Mouse (Mus musculus): Measurements from ENCODE around the gene Fam3b. TPM values are rescaled to one million over a fixed set of nuclear protein-coding genes. Genes with fewer than 3 reads are reported as not detected.

The Fam3b gene
- total and polyA plus RNA-seq, 2 experiments: 0.65 TPM; not detected in 1

DNA sequence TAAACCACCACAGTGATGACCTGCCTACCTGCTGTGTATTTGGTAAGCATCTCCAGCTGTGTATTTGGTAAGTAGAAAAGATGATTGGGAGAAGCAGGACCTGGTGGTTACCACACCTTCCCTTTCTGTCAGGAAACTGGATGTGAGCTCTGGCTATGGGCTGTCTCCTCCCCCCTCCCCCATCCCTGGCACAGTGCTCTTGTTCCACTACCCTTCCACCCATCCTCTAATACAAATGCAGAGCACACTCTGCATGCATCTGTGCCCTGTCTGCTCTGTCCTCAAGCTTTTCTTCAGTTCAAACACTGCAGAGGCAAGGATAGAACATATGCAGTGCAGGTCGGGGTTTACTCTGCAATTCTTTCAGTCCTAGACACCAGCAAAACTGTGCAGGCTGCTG lies 19.8 kb upstream of the Fam3b start:
- WGBS: 23% methylated on average over 1 of the region's 1 CpGs
- peak; percentile 24 for DNase-seq (ENCODE audit: extremely low read depth, low read depth, low spot score)
- peaks cover 8% of the 10 kb centered on the region for H3K36me3 ChIP-seq (ENCODE audit: control insufficient read depth, insufficient read depth, low read length)
- H3K9ac ChIP-seq (ENCODE audit: low read depth, low read length): peak overlapping the region; percentile 40
- peak overlapping the region; percentile 32 for H3K4me3 ChIP-seq (ENCODE audit: insufficient read depth, low read depth, low read length)
- no peaks in the 10 kb centered on the region for H3K27me3 ChIP-seq (ENCODE audit: control insufficient read depth, insufficient read depth, low read length)
- peaks cover 7% of the 10 kb centered on the region; the same call in 1 of the 2 replicates for H3K79me2 ChIP-seq (ENCODE audit: control insufficient read depth, insufficient read depth, low read length)
- peak overlapping the region; percentile 77 for H3K27ac ChIP-seq (replicated peaks; ENCODE audit: insufficient read depth, low read depth, low read length)
- TF ChIP-seq CTCF (IDR thresholded peaks at IDR 0.05; ENCODE audit: low read depth, low read length): no peak
- TF ChIP-seq POLR2A (IDR thresholded peaks at IDR 0.05; ENCODE audit: extremely low read depth, insufficient read depth, low read length): no peak
- peaks cover 32% of the 10 kb centered on the region for H3K4me1 ChIP-seq (ENCODE audit: control insufficient read depth, insufficient read depth, low read length)

- no peak for TF ChIP-seq CTCF (IDR thresholded peaks at IDR 0.05; ENCODE audit: low read depth, low read length)
- TF ChIP-seq POLR2A (IDR thresholded peaks at IDR 0.05; ENCODE audit: extremely low read depth, insufficient read depth, low read length): no peak
- no peak overlapping the region for H3K9ac ChIP-seq (ENCODE audit: low read depth, low read length)
- 92% methylated on average over 5 of the region's 5 CpGs for WGBS
- H3K27ac ChIP-seq (replicated peaks; ENCODE audit: insufficient read depth, low read depth, low read length): no peak overlapping the region
- no peak for DNase-seq (ENCODE audit: extremely low read depth, low read depth, low spot score)
- H3K4me1 ChIP-seq (ENCODE audit: control insufficient read depth, insufficient read depth, low read length): peaks cover 26% of the 10 kb centered on the region
- peaks cover 7% of the 10 kb centered on the region; the same call in 1 of the 2 replicates for H3K79me2 ChIP-seq (ENCODE audit: control insufficient read depth, insufficient read depth, low read length)
- no peaks in the 10 kb centered on the region for H3K27me3 ChIP-seq (ENCODE audit: control insufficient read depth, insufficient read depth, low read length)
- peaks cover 2% of the 10 kb centered on the region; the same call in 1 of the 2 replicates for H3K36me3 ChIP-seq (ENCODE audit: control insufficient read depth, insufficient read depth, low read length)
- H3K4me3 ChIP-seq (ENCODE audit: insufficient read depth, low read depth, low read length): no peak overlapping the region
Observed at GRCm38 (mm10) chr16:97533751-97534150, 19.1 kb upstream of the Fam3b start.

GRCm38 (mm10) chr16:97533126-97533525 lies 18.5 kb upstream of the Fam3b start:
- Histone ChIP-seq H3K27me3 (ENCODE audit: control insufficient read depth, insufficient read depth, low read length) (no peaks in the 10 kb centered on the region), H3K9ac (ENCODE audit: low read depth, low read length) (no peak overlapping the region), H3K4me1 (ENCODE audit: control insufficient read depth, insufficient read depth, low read length) (peaks cover 24% of the 10 kb centered on the region), H3K27ac (replicated peaks; ENCODE audit: insufficient read depth, low read depth, low read length) (no peak overlapping the region), H3K79me2 (ENCODE audit: control insufficient read depth, insufficient read depth, low read length) (peaks cover 7% of the 10 kb centered on the region; the same call in 1 of the 2 replicates), H3K4me3 (ENCODE audit: insufficient read depth, low read depth, low read length) (no peak overlapping the region), H3K36me3 (ENCODE audit: control insufficient read depth, insufficient read depth, low read length) (no peaks in the 10 kb centered on the region)
- no peak for DNase-seq (ENCODE audit: extremely low read depth, low read depth, low spot score)
- WGBS: 74% methylated on average over 1 of the region's 1 CpGs
- TF ChIP-seq CTCF (IDR thresholded peaks at IDR 0.05; ENCODE audit: low read depth, low read length) (no peak), POLR2A (IDR thresholded peaks at IDR 0.05; ENCODE audit: extremely low read depth, insufficient read depth, low read length) (no peak)

DNA sequence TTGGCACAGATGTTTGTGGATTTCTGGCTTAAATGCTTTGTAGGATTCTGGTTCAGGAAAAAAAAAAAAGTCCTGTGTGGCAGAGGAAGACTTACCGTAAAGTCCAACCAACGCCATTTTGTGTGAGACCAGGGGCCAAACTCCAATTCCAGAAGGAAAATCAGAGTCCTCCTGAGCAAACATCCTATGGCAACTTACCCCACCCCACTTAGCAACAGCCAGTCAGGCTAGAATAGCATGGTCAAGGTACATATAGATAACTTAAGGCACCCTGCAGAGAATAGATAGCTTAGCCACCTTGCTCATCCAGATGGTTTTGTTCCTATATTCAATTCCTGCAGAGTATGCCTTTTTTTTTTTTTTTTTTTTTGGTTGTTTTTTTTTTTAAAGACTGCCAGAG lies 14.6 kb upstream of the Fam3b start:
- Histone ChIP-seq H3K27me3 (ENCODE audit: control insufficient read depth, insufficient read depth, low read length) (no peaks in the 10 kb centered on the region), H3K27ac (replicated peaks; ENCODE audit: insufficient read depth, low read depth, low read length) (no peak overlapping the region), H3K9ac (ENCODE audit: low read depth, low read length) (no peak overlapping the region), H3K4me1 (ENCODE audit: control insufficient read depth, insufficient read depth, low read length) (peaks cover under 1% of the 10 kb centered on the region), H3K36me3 (ENCODE audit: control insufficient read depth, insufficient read depth, low read length) (no peaks in the 10 kb centered on the region), H3K79me2 (ENCODE audit: control insufficient read depth, insufficient read depth, low read length) (no peaks in the 10 kb centered on the region), H3K4me3 (ENCODE audit: insufficient read depth, low read depth, low read length) (no peak overlapping the region)
- TF ChIP-seq CTCF (IDR thresholded peaks at IDR 0.05; ENCODE audit: low read depth, low read length) (no peak), POLR2A (IDR thresholded peaks at IDR 0.05; ENCODE audit: extremely low read depth, insufficient read depth, low read length) (no peak)
- no peak for DNase-seq (ENCODE audit: extremely low read depth, low read depth, low spot score)
- 93% methylated on average over 2 of the region's 2 CpGs for WGBS

- Histone ChIP-seq H3K36me3 (ENCODE audit: control insufficient read depth, insufficient read depth, low read length) (no peaks in the 10 kb centered on the region), H3K27ac (replicated peaks; ENCODE audit: insufficient read depth, low read depth, low read length) (no peak overlapping the region), H3K4me1 (ENCODE audit: control insufficient read depth, insufficient read depth, low read length) (no peaks in the 10 kb centered on the region), H3K9ac (ENCODE audit: low read depth, low read length) (no peak overlapping the region), H3K79me2 (ENCODE audit: control insufficient read depth, insufficient read depth, low read length) (no peaks in the 10 kb centered on the region), H3K27me3 (ENCODE audit: control insufficient read depth, insufficient read depth, low read length) (no peaks in the 10 kb centered on the region), H3K4me3 (ENCODE audit: insufficient read depth, low read depth, low read length) (no peak overlapping the region)
- TF ChIP-seq CTCF (IDR thresholded peaks at IDR 0.05; ENCODE audit: low read depth, low read length) (peak; percentile 36), POLR2A (IDR thresholded peaks at IDR 0.05; ENCODE audit: extremely low read depth, insufficient read depth, low read length) (no peak)
- 13% methylated on average over 1 of the region's 1 CpGs for WGBS
- peak; percentile 61 for DNase-seq (ENCODE audit: extremely low read depth, low read depth, low spot score)
Observed at GRCm38 (mm10) chr16:97523024-97523423, 8.4 kb upstream of the Fam3b start.

DNA sequence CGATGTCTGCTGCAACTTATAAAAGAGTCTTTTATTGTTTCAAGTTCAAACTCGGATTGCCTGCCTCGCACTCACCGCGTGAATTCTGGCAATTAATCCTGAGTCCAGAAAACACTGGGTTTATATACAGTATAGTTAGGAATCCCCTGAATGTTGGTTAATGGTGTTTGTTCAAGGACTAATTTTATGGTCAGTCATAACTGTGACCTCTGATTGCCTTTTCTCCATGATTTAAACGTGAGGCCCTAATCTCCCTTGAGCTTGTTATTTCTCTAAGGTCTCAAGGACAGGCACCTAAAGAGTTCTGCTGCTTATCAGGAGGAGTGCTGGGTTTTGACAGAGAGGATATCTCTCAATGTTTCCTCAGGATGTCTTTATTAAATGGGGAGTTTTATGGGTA lies 7.4 kb upstream of the Fam3b start:
- Histone ChIP-seq H3K4me1 (ENCODE audit: control insufficient read depth, insufficient read depth, low read length) (no peaks in the 10 kb centered on the region), H3K79me2 (ENCODE audit: control insufficient read depth, insufficient read depth, low read length) (no peaks in the 10 kb centered on the region), H3K27ac (replicated peaks; ENCODE audit: insufficient read depth, low read depth, low read length) (no peak overlapping the region), H3K36me3 (ENCODE audit: control insufficient read depth, insufficient read depth, low read length) (no peaks in the 10 kb centered on the region), H3K9ac (ENCODE audit: low read depth, low read length) (no peak overlapping the region), H3K4me3 (ENCODE audit: insufficient read depth, low read depth, low read length) (no peak overlapping the region), H3K27me3 (ENCODE audit: control insufficient read depth, insufficient read depth, low read length) (no peaks in the 10 kb centered on the region)
- TF ChIP-seq CTCF (IDR thresholded peaks at IDR 0.05; ENCODE audit: low read depth, low read length): no peak
- no peak for TF ChIP-seq POLR2A (IDR thresholded peaks at IDR 0.05; ENCODE audit: extremely low read depth, insufficient read depth, low read length)
- no peak for DNase-seq (ENCODE audit: extremely low read depth, low read depth, low spot score)
- 85% methylated on average over 6 of the region's 6 CpGs for WGBS
